Mouse (Mus musculus): ENCODE results near the gene Tyw5. TPM values are rescaled to one million over a fixed set of nuclear protein-coding genes. Genes with fewer than 3 reads are reported as not detected.

Gene Tyw5
- polyA plus RNA-seq (2012; rRNA removed): 26.5 and 28.1 TPM in 2 replicates

DNA sequence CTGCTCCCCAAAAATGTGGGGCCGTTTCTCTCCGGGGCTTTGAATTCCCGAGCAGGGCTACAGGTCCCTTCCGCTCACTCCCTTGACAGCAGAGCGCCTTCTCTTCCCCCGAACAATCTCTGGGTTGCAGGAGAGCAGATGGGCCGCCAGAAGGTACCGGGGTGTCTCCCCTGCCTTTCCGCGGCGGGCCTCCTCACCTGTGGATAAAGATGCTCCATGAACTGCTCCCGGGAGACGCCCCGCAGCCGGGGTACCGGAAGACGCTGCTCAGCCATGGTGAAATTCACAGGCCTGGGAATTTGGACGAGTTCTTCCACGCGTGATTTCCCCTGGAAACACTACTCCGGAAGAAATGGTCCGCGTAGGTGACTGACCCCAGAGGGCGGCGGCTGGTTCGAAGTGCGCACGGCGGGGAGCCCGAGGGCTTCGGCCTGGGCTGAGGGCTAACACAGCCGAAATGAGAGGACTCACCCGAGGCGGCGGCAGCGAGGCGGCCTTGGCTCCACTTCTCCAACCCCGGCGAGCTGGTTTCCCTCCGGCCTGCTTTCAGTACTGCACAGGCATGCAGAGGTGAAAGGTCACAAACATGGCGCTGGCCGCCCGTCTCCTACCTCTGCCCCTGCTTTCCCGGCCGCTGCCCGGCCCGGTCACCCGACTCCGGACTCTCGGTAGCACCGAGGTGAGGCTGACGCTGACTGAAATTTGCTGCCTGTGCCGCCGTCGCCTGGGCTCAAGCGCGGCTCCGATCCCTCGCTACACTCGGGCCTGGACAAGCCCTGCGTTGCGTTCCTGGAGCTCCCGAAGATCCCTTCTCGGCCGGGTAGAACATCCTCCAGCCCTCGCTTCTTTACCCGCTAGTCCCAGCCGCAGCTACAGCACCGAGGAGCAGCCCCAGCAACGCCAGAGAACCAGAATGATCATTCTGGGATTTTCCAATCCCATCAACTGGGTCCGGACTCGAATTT lies at the start of gene Tyw5, which contains the start of gene Maip1:
Gene Tyw5, minus strand, starts transcription at position 915 of the 965 bp plus-strand sequence.
Gene Maip1, plus strand, starts transcription at position 142 of the 965 bp plus-strand sequence.
- Histone ChIP-seq H3K27me3 (ENCODE audit: control insufficient read depth, insufficient read depth, low read length) (no peaks in the 10 kb centered on the region), H3K27ac (ENCODE audit: insufficient read depth, low read length) (peak within 1 kb of the TSS; percentile 98), H3K4me3 (replicated peaks; ENCODE audit: insufficient read depth, low read depth, low read length) (peak within 1 kb of the TSS; percentile 84), H3K4me1 (ENCODE audit: control insufficient read depth, insufficient read depth, low read length) (peaks cover 6% of the 10 kb centered on the region; the same call in 1 of the 2 replicates)
- under 1% methylated on average over 72 of the region's 72 CpGs for WGBS
- DNase-seq: peak; percentile 85 to 91
- peak; percentile 25; the same call in 1 of the 2 replicates for TF ChIP-seq POLR2A (IDR thresholded peaks at IDR 0.05; ENCODE audit: borderline replicate concordance, insufficient read depth, low read length)
- TF ChIP-seq CTCF (IDR thresholded peaks at IDR 0.05; ENCODE audit: borderline replicate concordance, insufficient read depth, low read depth, low read length): no peak

DNA sequence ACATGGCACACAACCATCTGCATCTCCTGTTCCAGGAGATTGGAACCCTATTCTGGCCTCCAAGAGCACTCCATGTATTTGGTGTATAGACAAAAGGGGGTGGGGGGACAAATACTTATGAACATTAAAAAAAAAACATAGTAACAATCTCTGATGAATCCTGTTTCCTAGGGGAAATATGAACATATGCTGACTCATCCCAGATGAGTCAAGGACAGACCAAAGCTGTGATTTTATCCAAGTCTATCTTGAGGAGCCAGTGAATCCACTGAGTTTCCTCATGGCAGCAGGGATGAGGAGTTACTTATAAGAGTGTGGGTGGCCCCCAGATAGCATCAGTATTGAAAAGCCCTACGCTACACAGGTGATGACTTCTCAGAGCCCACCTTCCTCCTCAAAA lies 43.3 kb upstream of the Tyw5 start:
- no peak for DNase-seq
- Histone ChIP-seq H3K27me3 (ENCODE audit: control insufficient read depth, insufficient read depth, low read length) (no peaks in the 10 kb centered on the region), H3K4me1 (ENCODE audit: control insufficient read depth, insufficient read depth, low read length) (no peaks in the 10 kb centered on the region), H3K27ac (ENCODE audit: insufficient read depth, low read length) (no peak overlapping the region), H3K4me3 (replicated peaks; ENCODE audit: insufficient read depth, low read depth, low read length) (no peak overlapping the region)
- TF ChIP-seq POLR2A (IDR thresholded peaks at IDR 0.05; ENCODE audit: borderline replicate concordance, insufficient read depth, low read length) (no peak), CTCF (IDR thresholded peaks at IDR 0.05; ENCODE audit: borderline replicate concordance, insufficient read depth, low read depth, low read length) (no peak)
- WGBS: 89% methylated on average over 1 of the region's 1 CpGs

DNA sequence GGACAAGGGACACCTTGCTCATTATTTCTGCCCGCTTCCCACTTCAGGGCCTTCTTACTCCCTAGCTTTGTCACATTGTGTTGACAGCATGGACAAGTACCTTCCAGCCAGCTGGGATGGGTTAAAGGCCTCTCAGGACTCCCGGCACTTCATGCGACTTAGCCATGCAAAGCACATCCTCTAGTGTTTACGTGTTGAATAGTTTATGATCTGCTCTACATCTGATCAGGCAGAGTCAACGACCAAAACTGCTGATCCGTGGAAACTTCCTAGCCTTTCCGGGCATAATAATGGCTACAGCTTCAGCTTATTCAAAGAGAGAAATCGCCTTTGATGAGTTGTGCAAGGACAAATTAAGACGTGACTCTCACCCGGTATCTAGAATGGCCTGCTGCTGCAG lies 38.8 kb upstream of the Tyw5 start:
- WGBS: 38% methylated on average over 10 of the region's 10 CpGs
- Histone ChIP-seq H3K27me3 (ENCODE audit: control insufficient read depth, insufficient read depth, low read length) (no peaks in the 10 kb centered on the region), H3K27ac (ENCODE audit: insufficient read depth, low read length) (no peak overlapping the region), H3K4me1 (ENCODE audit: control insufficient read depth, insufficient read depth, low read length) (no peaks in the 10 kb centered on the region), H3K4me3 (replicated peaks; ENCODE audit: insufficient read depth, low read depth, low read length) (no peak overlapping the region)
- TF ChIP-seq CTCF (IDR thresholded peaks at IDR 0.05; ENCODE audit: borderline replicate concordance, insufficient read depth, low read depth, low read length) (no peak), POLR2A (IDR thresholded peaks at IDR 0.05; ENCODE audit: borderline replicate concordance, insufficient read depth, low read length) (no peak)
- DNase-seq: no peak

DNA sequence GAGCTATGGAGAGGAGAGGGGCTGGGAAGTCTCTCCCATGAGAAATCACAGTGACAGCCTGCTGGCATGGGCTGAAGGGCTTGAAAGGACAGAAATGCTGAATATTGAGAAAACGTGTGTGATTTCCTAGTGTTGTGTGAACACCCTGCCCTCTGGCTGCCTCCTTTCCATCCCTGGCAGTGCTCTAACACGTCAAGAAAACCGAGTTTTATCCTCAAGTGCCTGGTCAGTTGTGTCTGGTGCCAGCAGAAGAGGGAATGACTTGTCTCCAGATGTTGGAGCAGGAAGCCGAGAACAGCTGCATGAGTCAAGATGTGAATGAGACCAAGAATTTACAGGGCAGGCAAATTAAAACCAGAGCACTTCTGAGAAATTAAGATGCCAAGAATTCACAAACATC lies 33.9 kb upstream of the Tyw5 start:
- DNase-seq: no peak
- 55% methylated on average over 4 of the region's 4 CpGs for WGBS
- Histone ChIP-seq H3K27ac (ENCODE audit: insufficient read depth, low read length) (no peak overlapping the region), H3K4me3 (replicated peaks; ENCODE audit: insufficient read depth, low read depth, low read length) (no peak overlapping the region), H3K4me1 (ENCODE audit: control insufficient read depth, insufficient read depth, low read length) (no peaks in the 10 kb centered on the region), H3K27me3 (ENCODE audit: control insufficient read depth, insufficient read depth, low read length) (no peaks in the 10 kb centered on the region; the same call in 1 of the 2 replicates)
- TF ChIP-seq CTCF (IDR thresholded peaks at IDR 0.05; ENCODE audit: borderline replicate concordance, insufficient read depth, low read depth, low read length): no peak

DNA sequence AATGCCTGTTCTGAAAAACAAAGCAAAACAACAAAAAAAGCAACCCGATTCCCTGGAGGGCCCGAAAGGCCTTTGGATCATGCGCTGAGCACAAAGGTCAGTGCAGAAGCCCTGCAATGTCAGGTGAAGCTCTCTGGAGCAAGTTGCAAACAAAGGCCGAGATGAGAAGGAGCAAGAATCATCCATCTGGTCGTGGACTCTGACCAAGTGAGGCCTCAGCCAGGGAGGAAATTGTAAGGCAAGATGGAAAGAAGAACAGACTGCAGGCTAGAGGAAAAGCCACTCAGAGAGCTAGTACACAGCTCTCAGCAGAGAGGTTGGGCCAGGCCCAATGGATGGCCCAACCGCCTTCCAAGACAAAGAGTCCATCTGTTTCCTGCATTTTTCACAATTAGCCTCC lies 32.1 kb upstream of the Tyw5 start:
- DNase-seq: no peak
- WGBS: 52% methylated on average over 6 of the region's 6 CpGs

DNA sequence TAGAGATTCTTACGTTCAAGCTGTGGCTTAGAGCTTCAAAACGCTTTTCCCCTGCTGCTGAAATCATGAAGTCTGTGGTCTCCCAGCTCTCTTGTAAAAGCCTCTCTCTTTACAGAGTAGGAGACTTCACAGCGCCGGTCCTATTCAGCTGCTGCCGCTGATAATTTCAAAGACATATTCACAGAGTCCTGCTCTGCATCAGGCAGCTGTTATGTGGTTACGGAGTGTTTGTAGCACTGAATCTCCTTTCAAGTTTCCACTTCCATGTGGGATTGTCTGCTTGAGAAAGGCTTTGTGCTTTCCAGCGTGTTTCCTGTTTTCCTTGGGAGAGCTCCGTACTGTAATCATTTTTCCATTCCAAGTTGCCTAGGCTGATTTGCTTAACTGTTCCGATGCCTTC lies 30.1 kb upstream of the Tyw5 start:
- no peak overlapping the region for H3K27ac ChIP-seq (ENCODE audit: insufficient read depth, low read length)
- 10% methylated on average over 9 of the region's 9 CpGs for WGBS
- no peaks in the 10 kb centered on the region; the same call in 1 of the 2 replicates for H3K27me3 ChIP-seq (ENCODE audit: control insufficient read depth, insufficient read depth, low read length)
- no peak for DNase-seq
- TF ChIP-seq CTCF (IDR thresholded peaks at IDR 0.05; ENCODE audit: borderline replicate concordance, insufficient read depth, low read depth, low read length) (no peak), POLR2A (IDR thresholded peaks at IDR 0.05; ENCODE audit: borderline replicate concordance, insufficient read depth, low read length) (no peak)
- H3K4me3 ChIP-seq (replicated peaks; ENCODE audit: insufficient read depth, low read depth, low read length): peak overlapping the region; percentile 15
- H3K4me1 ChIP-seq (ENCODE audit: control insufficient read depth, insufficient read depth, low read length): no peaks in the 10 kb centered on the region

More for the DNA sequence above, 32.1 kb upstream of the Tyw5 start:
- Histone ChIP-seq H3K27me3 (ENCODE audit: control insufficient read depth, insufficient read depth, low read length) (no peaks in the 10 kb centered on the region; the same call in 1 of the 2 replicates), H3K4me3 (replicated peaks; ENCODE audit: insufficient read depth, low read depth, low read length) (no peak overlapping the region), H3K4me1 (ENCODE audit: control insufficient read depth, insufficient read depth, low read length) (no peaks in the 10 kb centered on the region), H3K27ac (ENCODE audit: insufficient read depth, low read length) (no peak overlapping the region)
- TF ChIP-seq POLR2A (IDR thresholded peaks at IDR 0.05; ENCODE audit: borderline replicate concordance, insufficient read depth, low read length): no peak
- no peak for TF ChIP-seq CTCF (IDR thresholded peaks at IDR 0.05; ENCODE audit: borderline replicate concordance, insufficient read depth, low read depth, low read length)

DNA sequence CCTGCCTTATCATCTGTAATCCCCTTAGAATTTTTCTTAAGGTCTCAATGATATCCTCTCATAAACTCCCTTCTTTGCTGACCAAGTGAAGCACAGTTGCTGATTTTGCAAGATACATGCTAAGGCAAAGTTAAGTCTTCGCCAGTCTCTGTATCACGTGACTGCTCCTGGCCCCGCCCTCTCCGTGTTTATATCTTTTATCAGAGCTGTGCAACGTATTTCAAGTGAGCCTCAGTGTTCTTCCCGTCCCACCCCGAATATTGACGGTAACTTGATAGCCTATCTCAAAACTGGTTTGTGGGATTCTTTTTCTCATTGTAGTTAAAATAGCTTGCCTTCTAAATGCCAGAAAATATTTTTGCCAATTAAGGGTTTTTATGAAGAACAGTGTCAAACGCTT lies 29.5 kb upstream of the Tyw5 start:
- TF ChIP-seq CTCF (IDR thresholded peaks at IDR 0.05; ENCODE audit: borderline replicate concordance, insufficient read depth, low read depth, low read length) (no peak), POLR2A (IDR thresholded peaks at IDR 0.05; ENCODE audit: borderline replicate concordance, insufficient read depth, low read length) (no peak)
- no peaks in the 10 kb centered on the region; the same call in 1 of the 2 replicates for H3K27me3 ChIP-seq (ENCODE audit: control insufficient read depth, insufficient read depth, low read length)
- DNase-seq: no peak
- WGBS: 44% methylated on average over 9 of the region's 9 CpGs
- no peaks in the 10 kb centered on the region for H3K4me1 ChIP-seq (ENCODE audit: control insufficient read depth, insufficient read depth, low read length)
- peak overlapping the region; percentile 26 for H3K4me3 ChIP-seq (replicated peaks; ENCODE audit: insufficient read depth, low read depth, low read length)
- H3K27ac ChIP-seq (ENCODE audit: insufficient read depth, low read length): no peak overlapping the region

DNA sequence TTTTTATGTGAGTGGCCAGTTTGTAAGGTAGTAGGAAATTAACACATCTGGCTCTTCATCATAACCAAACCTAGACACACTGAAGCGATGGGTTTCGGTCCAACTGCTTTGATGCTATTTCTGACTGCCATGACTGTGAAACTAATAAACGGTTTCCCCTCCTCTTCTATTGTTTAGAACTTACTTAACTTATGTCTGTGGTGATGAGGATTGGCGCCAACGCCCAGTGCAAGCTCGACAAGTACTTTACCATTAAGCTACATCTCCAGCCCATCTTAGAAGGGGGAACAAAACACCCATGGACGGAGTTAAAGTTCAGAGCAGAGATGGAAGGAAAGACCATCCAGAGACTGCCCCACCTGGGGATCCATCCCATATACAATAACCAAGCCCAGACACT lies 26.2 kb upstream of the Tyw5 start:
- Histone ChIP-seq H3K4me3 (replicated peaks; ENCODE audit: insufficient read depth, low read depth, low read length) (no peak overlapping the region), H3K27me3 (ENCODE audit: control insufficient read depth, insufficient read depth, low read length) (no peaks in the 10 kb centered on the region; the same call in 1 of the 2 replicates), H3K27ac (ENCODE audit: insufficient read depth, low read length) (no peak overlapping the region), H3K4me1 (ENCODE audit: control insufficient read depth, insufficient read depth, low read length) (no peaks in the 10 kb centered on the region)
- 90% methylated on average over 7 of the region's 7 CpGs for WGBS
- TF ChIP-seq POLR2A (IDR thresholded peaks at IDR 0.05; ENCODE audit: borderline replicate concordance, insufficient read depth, low read length): no peak
- no peak for TF ChIP-seq CTCF (IDR thresholded peaks at IDR 0.05; ENCODE audit: borderline replicate concordance, insufficient read depth, low read depth, low read length)
- DNase-seq: no peak

Measured in cerebellum, adult 2 months (tissue).